Mouse (Mus musculus): ENCODE results near the gene Smagp. TPM values are rescaled to one million over a fixed set of nuclear protein-coding genes. Genes with fewer than 3 reads are reported as not detected.
A peak's percentile ranks its signal among the peaks of the same experiment; 100 is the strongest.

The Smagp gene
- polyA plus RNA-seq (2021): 11.7 TPM

- in situ Hi-C loops (cut with MboI; ENCODE audit: low pct_unique_long_range_greater_than_20kb): no loop called here
- DNase-seq (ENCODE audit: low read depth, low spot score) (no peak), ATAC-seq (peak; percentile 49)
- no peaks in the 10 kb centered on the region for H3K27me3 ChIP-seq
- POLR2A ChIA-PET: interaction anchor here (0.6 kb wide), 1 partner anchor 146 kb away, joined by 3 read pairs; no protein-coding TSS in a partner anchor
- CTCF ChIA-PET: interaction anchor here (1.3 kb wide), 1 partner anchor 30 kb away, joined by 4 read pairs; no protein-coding TSS in a partner anchor
- TF ChIP-seq CTCF (IDR thresholded peaks at IDR 0.05): no peak
Measured at GRCm38 (mm10) chr15:100636700-100637501, at the start of gene Smagp. Gene Smagp, minus strand, starts transcription at chr15:100636940.

- in situ Hi-C loops (cut with MboI; ENCODE audit: low pct_unique_long_range_greater_than_20kb): no loop called here
- ChIA-PET CTCF (no interaction called here), POLR2A (interaction anchor here (0.6 kb wide), 1 partner anchor 113 kb away, joined by 6 read pairs; no protein-coding TSS in a partner anchor)
- TF ChIP-seq CTCF (IDR thresholded peaks at IDR 0.05): no peak
- ATAC-seq (no peak), DNase-seq (ENCODE audit: low read depth, low spot score) (no peak)
- H3K27me3 ChIP-seq: no peaks in the 10 kb centered on the region
Measured at GRCm38 (mm10) chr15:100686434-100686833, 49.7 kb upstream of the Smagp start.

GRCm38 (mm10) chr15:100685849-100686248, 49.1 kb upstream of the Smagp start:
- no peak for ATAC-seq

GRCm38 (mm10) chr15:100685255-100685654, 48.5 kb upstream of the Smagp start:
- TF ChIP-seq CTCF (IDR thresholded peaks at IDR 0.05): no peak
- in situ Hi-C loops (cut with MboI; ENCODE audit: low pct_unique_long_range_greater_than_20kb): no loop called here
- ChIA-PET CTCF (no interaction called here), POLR2A (no interaction called here)
- ATAC-seq (no peak), DNase-seq (ENCODE audit: low read depth, low spot score) (no peak)
- no peaks in the 10 kb centered on the region for H3K27me3 ChIP-seq

More at GRCm38 (mm10) chr15:100685849-100686248, 49.1 kb upstream of the Smagp start:
- TF ChIP-seq CTCF (IDR thresholded peaks at IDR 0.05): no peak
- in situ Hi-C loops (cut with MboI; ENCODE audit: low pct_unique_long_range_greater_than_20kb): no loop called here
- ChIA-PET POLR2A (no interaction called here), CTCF (no interaction called here)
- no peak for DNase-seq (ENCODE audit: low read depth, low spot score)
- H3K27me3 ChIP-seq: no peaks in the 10 kb centered on the region

GRCm38 (mm10) chr15:100684450-100684849, 47.7 kb upstream of the Smagp start:
- ChIA-PET CTCF (no interaction called here), POLR2A (no interaction called here)
- in situ Hi-C loops (cut with MboI; ENCODE audit: low pct_unique_long_range_greater_than_20kb): loop anchor here (5.0 kb wide), 1 partner anchor 152 kb away; no protein-coding TSS in a partner anchor
- DNase-seq (ENCODE audit: low read depth, low spot score) (no peak), ATAC-seq (no peak)
- no peaks in the 10 kb centered on the region for H3K27me3 ChIP-seq
- TF ChIP-seq CTCF (IDR thresholded peaks at IDR 0.05): no peak

GRCm38 (mm10) chr15:100683041-100683440, 46.3 kb upstream of the Smagp start:
- CTCF ChIA-PET: interaction anchor here (0.6 to 1.6 kb wide), 9 partner anchors 8 to 226 kb away, joined by 3 to 6 read pairs (median 4); no protein-coding TSS in a partner anchor
- in situ Hi-C loops (cut with MboI; ENCODE audit: low pct_unique_long_range_greater_than_20kb): loop anchor here (5.0 kb wide), 1 partner anchor 151 kb away; no protein-coding TSS in a partner anchor
- TF ChIP-seq CTCF (IDR thresholded peaks at IDR 0.05): peak; percentile 82
- no peaks in the 10 kb centered on the region for H3K27me3 ChIP-seq
- no peak for ATAC-seq
- peak; percentile 51 for DNase-seq (ENCODE audit: low read depth, low spot score)
- POLR2A ChIA-PET: interaction anchor here (0.6 to 0.7 kb wide), 3 partner anchors 9 to 196 kb away, joined by 3 to 4 read pairs (median 3); no protein-coding TSS in a partner anchor

- in situ Hi-C loops (cut with MboI; ENCODE audit: low pct_unique_long_range_greater_than_20kb): loop anchor here (5.0 kb wide), 1 partner anchor 149 kb away; no protein-coding TSS in a partner anchor
- POLR2A ChIA-PET: no interaction called here
- ATAC-seq (no peak), DNase-seq (ENCODE audit: low read depth, low spot score) (no peak)
- TF ChIP-seq CTCF (IDR thresholded peaks at IDR 0.05): no peak
- H3K27me3 ChIP-seq: no peaks in the 10 kb centered on the region
- CTCF ChIA-PET: interaction anchor here (0.8 to 0.9 kb wide), 2 partner anchors 14 to 164 kb away, joined by 3 to 4 read pairs; no protein-coding TSS in a partner anchor
Measured at GRCm38 (mm10) chr15:100681770-100682169, 45.0 kb upstream of the Smagp start.

- TF ChIP-seq CTCF (IDR thresholded peaks at IDR 0.05): no peak
- in situ Hi-C loops (cut with MboI; ENCODE audit: low pct_unique_long_range_greater_than_20kb): loop anchor here (5.0 kb wide), 1 partner anchor 148 kb away; no protein-coding TSS in a partner anchor
- ATAC-seq: no peak
- ChIA-PET POLR2A (interaction anchor here (0.6 to 0.7 kb wide), 2 partner anchors 14 to 315 kb away, joined by 3 to 5 read pairs; no protein-coding TSS in a partner anchor), CTCF (no interaction called here)
- H3K27me3 ChIP-seq: no peaks in the 10 kb centered on the region
- no peak for DNase-seq (ENCODE audit: low read depth, low spot score)
Measured at GRCm38 (mm10) chr15:100680381-100680780, 43.6 kb upstream of the Smagp start.

GRCm38 (mm10) chr15:100679005-100679404, 42.3 kb upstream of the Smagp start:
- no peak for DNase-seq (ENCODE audit: low read depth, low spot score)
- in situ Hi-C loops (cut with MboI; ENCODE audit: low pct_unique_long_range_greater_than_20kb): loop anchor here (5.0 kb wide), 1 partner anchor 57 kb away; no protein-coding TSS in a partner anchor

GRCm38 (mm10) chr15:100678581-100678980, 41.8 kb upstream of the Smagp start:
- in situ Hi-C loops (cut with MboI; ENCODE audit: low pct_unique_long_range_greater_than_20kb): loop anchor here (5.0 kb wide), 1 partner anchor 56 kb away; no protein-coding TSS in a partner anchor
- DNase-seq (ENCODE audit: low read depth, low spot score) (no peak), ATAC-seq (no peak)
- CTCF ChIA-PET: no interaction called here
- no peak for TF ChIP-seq CTCF (IDR thresholded peaks at IDR 0.05)
- POLR2A ChIA-PET: no interaction called here
- no peaks in the 10 kb centered on the region for H3K27me3 ChIP-seq

More at GRCm38 (mm10) chr15:100679005-100679404, 42.3 kb upstream of the Smagp start:
- CTCF ChIA-PET: no interaction called here
- no peak for TF ChIP-seq CTCF (IDR thresholded peaks at IDR 0.05)
- ATAC-seq: no peak
- POLR2A ChIA-PET: interaction anchor here (0.7 kb wide), 1 partner anchor 44 kb away, joined by 3 read pairs; no protein-coding TSS in a partner anchor
- no peaks in the 10 kb centered on the region for H3K27me3 ChIP-seq

All from Patski (cell line).